Mouse (Mus musculus): ENCODE data around the gene Vmn1r168. TPM values are rescaled to one million over a fixed set of nuclear protein-coding genes. Genes with fewer than 3 reads are reported as not detected.
"Not testable (repeated sequence)": the region's sequence is repeated elsewhere in the genome, so short reads cannot be mapped to it uniquely, and the experiment has no call there.

Gene Vmn1r168
- not detected in 2 replicates for total RNA-seq (2015)
- not detected in 2 replicates for total RNA-seq (2017)

GRCm38 (mm10) chr7:23539432-23539831 lies at the start of gene Vmn1r168:
Gene Vmn1r168, plus strand, starts transcription at chr7:23539732.
- ATAC-seq (ENCODE audit: poor library complexity, severe bottlenecking): not testable (repeated sequence)

- ATAC-seq (ENCODE audit: poor library complexity, severe bottlenecking): not testable (repeated sequence)
Measured at GRCm38 (mm10) chr7:23507106-23507505, 32.4 kb upstream of the Vmn1r168 start, which contains the start of gene Vmn1r167. Gene Vmn1r167, minus strand, starts transcription at chr7:23507206.

- ATAC-seq (ENCODE audit: poor library complexity, severe bottlenecking): not testable (repeated sequence)
Measured at GRCm38 (mm10) chr7:23575226-23575625, 35.7 kb downstream of the Vmn1r168 start, which contains the start of gene Vmn1r169. Gene Vmn1r169, plus strand, starts transcription at chr7:23575526.

Other genes with a start within 250 kb of the Vmn1r168 start
- gene Nlrp4e, start 238.5 kb upstream of the Vmn1r168 start, total RNA-seq (2015): not detected in 2 replicates
- gene Nlrp4e, start 238.5 kb upstream of the Vmn1r168 start, total RNA-seq (2017): not detected in 2 replicates
- gene Nlrp5, start 153.8 kb upstream of the Vmn1r168 start, total RNA-seq (2015): not detected in 2 replicates
- gene Nlrp5, start 153.8 kb upstream of the Vmn1r168 start, total RNA-seq (2017): not detected in 2 replicates
- gene Vmn1r167, start 32.5 kb upstream of the Vmn1r168 start, total RNA-seq (2015): not detected in 2 replicates
- gene Vmn1r167, start 32.5 kb upstream of the Vmn1r168 start, total RNA-seq (2017): not detected in 2 replicates
- gene Vmn1r169, start 35.8 kb downstream of the Vmn1r168 start, total RNA-seq (2015): not detected in 2 replicates
- not detected in 2 replicates for gene Vmn1r169, start 35.8 kb downstream of the Vmn1r168 start, total RNA-seq (2017)
- not detected in 2 replicates for gene Vmn1r170, start 66.4 kb downstream of the Vmn1r168 start, total RNA-seq (2015)
- gene Vmn1r170, start 66.4 kb downstream of the Vmn1r168 start, total RNA-seq (2017): not detected in 2 replicates
- gene Vmn1r171, start 91.0 kb downstream of the Vmn1r168 start, total RNA-seq (2015): not detected in 2 replicates
- gene Vmn1r171, start 91.0 kb downstream of the Vmn1r168 start, total RNA-seq (2017): not detected in 2 replicates
- gene Vmn1r172, start 118.6 kb downstream of the Vmn1r168 start, total RNA-seq (2015): not detected in 2 replicates
- gene Vmn1r172, start 118.6 kb downstream of the Vmn1r168 start, total RNA-seq (2017): not detected in 2 replicates
- gene Vmn1r173, start 161.0 kb downstream of the Vmn1r168 start, total RNA-seq (2015): not detected in 2 replicates
- not detected in 2 replicates for gene Vmn1r173, start 161.0 kb downstream of the Vmn1r168 start, total RNA-seq (2017)
- gene Vmn1r174, start 212.5 kb downstream of the Vmn1r168 start, total RNA-seq (2015): not detected in 2 replicates
- not detected in 2 replicates for gene Vmn1r174, start 212.5 kb downstream of the Vmn1r168 start, total RNA-seq (2017)